Mouse (Mus musculus) brain, embryonic 14.5 days (tissue): ENCODE data around the gene Atxn7l3.

Source experiments
- CTCF ChIP-seq: fragments of 200-500 bp; IDR thresholded peaks from 2 replicates; pipeline ENCODE4 v1.5.1; 2012; ENCODE audit warnings: inconsistent platforms, mild to moderate bottlenecking, moderate library complexity, borderline replicate concordance; ENCODE audit not compliant: insufficient read depth, insufficient read length; ENCODE audit errors: extremely low read depth
- POLR2A ChIP-seq: fragments of 200-500 bp; IDR thresholded peaks from 2 replicates; pipeline ENCODE4 v1.6.1; 2012; ENCODE audit warnings: mild to moderate bottlenecking, inconsistent platforms, borderline replicate concordance; ENCODE audit not compliant: poor library complexity, insufficient read depth, insufficient read length, severe bottlenecking; ENCODE audit errors: extremely low read depth

GRCm38 (mm10) chr11:102339195-102339594 is 42.8 kb upstream of the Atxn7l3 start:
- TF ChIP-seq POLR2A (no peak), CTCF (no peak)
